Mouse (Mus musculus) CH12.LX (cell line): ENCODE results near the gene Krt19. TPM values are rescaled to one million over a fixed set of nuclear protein-coding genes. Genes with fewer than 3 reads are reported as not detected.

Source experiments
- DNase-seq: peaks from one replicate; pipeline ENCODE4 v3.0.0-alpha.2; 2013; ENCODE audit errors: extremely low read depth
- H3K27ac ChIP-seq: 2 replicates; pipeline ENCODE4 v1.5.1; 2012; ENCODE audit warnings: low read depth, mild to moderate bottlenecking, control low read depth, moderate library complexity; ENCODE audit not compliant: insufficient read depth
- H3K27me3 ChIP-seq: replicated peaks from 2 replicates; pipeline ENCODE3; 2012; ENCODE audit warnings: inconsistent platforms
- H3K36me3 ChIP-seq, 2 experiments: replicated peaks in 1 of 2; 2 replicates each; pipeline versions ENCODE3 to v1.6.1; 2012; ENCODE audit warnings: inconsistent platforms in 1 of 2, low read length in 1 of 2, mild to moderate bottlenecking in 1 of 2, mixed read lengths in 1 of 2, moderate library complexity in 1 of 2; ENCODE audit not compliant: control insufficient read depth in 1 of 2, insufficient read depth in 1 of 2
- H3K4me1 ChIP-seq, 2 experiments: 2 replicates each; pipeline ENCODE4 v1.6.1; 2012; ENCODE audit warnings: inconsistent platforms in 1 of 2, moderate library complexity in 1 of 2; ENCODE audit not compliant: insufficient read depth in 2 of 2, control insufficient read depth in 1 of 2
- H3K4me2 ChIP-seq: 2 replicates; pipeline ENCODE4 v1.6.1; 2012; ENCODE audit warnings: low read depth, mild to moderate bottlenecking, control low read depth; ENCODE audit not compliant: poor library complexity, insufficient read depth, severe bottlenecking
- H3K4me3 ChIP-seq, 3 experiments: fragments of 150-350 bp in 1 of 3; sonication (generic) in 1 of 3; replicated peaks in 1 of 3; 2 replicates each; pipeline versions ENCODE3 to v1.5.1; 2011 to 2012; ENCODE audit warnings: low read depth in 2 of 3, low read length in 2 of 3, mild to moderate bottlenecking in 2 of 3, moderate library complexity in 2 of 3, control low read depth in 1 of 3, improper control_type of control experiment in 1 of 3, inconsistent platforms in 1 of 3, mixed read lengths in 1 of 3; ENCODE audit not compliant: poor library complexity in 1 of 3
- H3K79me2 ChIP-seq: replicated peaks from 2 replicates; pipeline ENCODE4 v1.6.1; 2012; ENCODE audit warnings: mild to moderate bottlenecking, moderate library complexity; ENCODE audit not compliant: control insufficient read depth, poor library complexity, insufficient read depth, severe bottlenecking; ENCODE audit errors: extremely low read depth
- H3K9ac ChIP-seq: 2 replicates; pipeline ENCODE4 v1.6.1; 2012; ENCODE audit warnings: low read depth, mild to moderate bottlenecking, control low read depth, moderate library complexity; ENCODE audit not compliant: insufficient read depth
- H3K9me3 ChIP-seq: replicated peaks from 2 replicates; pipeline ENCODE3; 2012; ENCODE audit warnings: low read length, inconsistent platforms, mixed read lengths
- CTCF ChIP-seq, 2 experiments: IDR thresholded peaks in 1 of 2; conservative IDR thresholded peaks in 1 of 2; 2 replicates each; pipeline ENCODE4 v1.5.1; 2011 to 2012; ENCODE audit warnings: low read depth in 2 of 2, low read length in 2 of 2, improper control_type of control experiment in 1 of 2, inconsistent platforms in 1 of 2, mild to moderate bottlenecking in 1 of 2, moderate library complexity in 1 of 2
- ELF1 ChIP-seq: IDR thresholded peaks from 2 replicates; pipeline ENCODE4 v1.6.1; 2014; ENCODE audit warnings: low read depth, mild to moderate bottlenecking, inconsistent platforms, low read length, improper control_type of control experiment
- GABPA ChIP-seq: IDR thresholded peaks from 2 replicates; pipeline ENCODE4 v1.6.1; 2012; ENCODE audit warnings: low read depth, low read length, improper control_type of control experiment, inconsistent platforms; ENCODE audit not compliant: insufficient replicate concordance
- HCFC1 ChIP-seq: IDR thresholded peaks from 2 replicates; pipeline ENCODE4 v1.6.1; 2012; ENCODE audit warnings: low read depth, mild to moderate bottlenecking, inconsistent platforms, low read length, improper control_type of control experiment
- JUN ChIP-seq: IDR thresholded peaks from 2 replicates; pipeline ENCODE4 v1.6.1; 2011; ENCODE audit warnings: low read depth, mild to moderate bottlenecking, low read length, improper control_type of control experiment, moderate library complexity; ENCODE audit not compliant: insufficient read depth
- JUND ChIP-seq: conservative IDR thresholded peaks from 2 replicates; pipeline ENCODE4 v1.6.1; 2011; ENCODE audit warnings: low read depth, low read length, improper control_type of control experiment
- KAT2A ChIP-seq: IDR thresholded peaks from 2 replicates; pipeline ENCODE4 v1.6.1; 2012; ENCODE audit warnings: low read length, improper control_type of control experiment, inconsistent platforms; ENCODE audit not compliant: insufficient replicate concordance
- MAFK ChIP-seq: IDR thresholded peaks from 2 replicates; pipeline ENCODE4 v1.6.1; 2011; ENCODE audit warnings: low read length, improper control_type of control experiment; ENCODE audit not compliant: insufficient replicate concordance
- MAZ ChIP-seq: IDR thresholded peaks from 2 replicates; pipeline ENCODE4 v1.6.1; 2012; ENCODE audit warnings: low read depth, mild to moderate bottlenecking, inconsistent platforms, low read length, improper control_type of control experiment, moderate library complexity
- MYC ChIP-seq: IDR thresholded peaks from 2 replicates; pipeline ENCODE4 v1.6.1; 2011; ENCODE audit warnings: low read depth, mild to moderate bottlenecking, improper control_type of control experiment, low read length
- NELFE ChIP-seq: IDR thresholded peaks from 2 replicates; pipeline ENCODE4 v1.6.1; 2011; ENCODE audit warnings: low read depth, low read length, improper control_type of control experiment
- NRF1 ChIP-seq: IDR thresholded peaks from 2 replicates; pipeline ENCODE4 v1.6.1; 2014; ENCODE audit warnings: low read depth, mild to moderate bottlenecking, inconsistent platforms, low read length, improper control_type of control experiment, moderate library complexity
- PAX5 ChIP-seq: IDR thresholded peaks from 2 replicates; pipeline ENCODE4 v1.6.1; 2012; ENCODE audit warnings: low read length, inconsistent platforms, mixed read lengths
- SIN3A ChIP-seq: IDR thresholded peaks from 2 replicates; pipeline ENCODE4 v1.6.1; 2012; ENCODE audit warnings: low read length, improper control_type of control experiment, inconsistent platforms
- SMC3 ChIP-seq: IDR thresholded peaks from 2 replicates; pipeline ENCODE4 v1.6.1; 2011; ENCODE audit warnings: low read depth, low read length, improper control_type of control experiment
- TBP ChIP-seq: conservative IDR thresholded peaks from 2 replicates; pipeline ENCODE4 v1.6.1; 2011; ENCODE audit warnings: low read depth, low read length, improper control_type of control experiment
- UBTF ChIP-seq: IDR thresholded peaks from 2 replicates; pipeline ENCODE4 v1.6.1; 2012; ENCODE audit warnings: low read depth, mild to moderate bottlenecking, inconsistent platforms, low read length, improper control_type of control experiment, moderate library complexity
- USF1 ChIP-seq: IDR thresholded peaks from 2 replicates; pipeline ENCODE4 v1.6.1; 2014; ENCODE audit warnings: low read depth, mild to moderate bottlenecking, inconsistent platforms, low read length, improper control_type of control experiment
- USF2 ChIP-seq: conservative IDR thresholded peaks from 2 replicates; pipeline ENCODE4 v1.6.1; 2011; ENCODE audit warnings: low read depth, low read length, improper control_type of control experiment
- ZC3H11A ChIP-seq: IDR thresholded peaks from 2 replicates; pipeline ENCODE4 v1.6.1; 2012; ENCODE audit warnings: low read depth, mild to moderate bottlenecking, inconsistent platforms, low read length, improper control_type of control experiment
- ZKSCAN1 ChIP-seq: IDR thresholded peaks from 2 replicates; pipeline ENCODE4 v1.6.1; 2012; ENCODE audit warnings: low read depth, inconsistent platforms, low read length, improper control_type of control experiment, borderline replicate concordance
- ZMIZ1 ChIP-seq: IDR thresholded peaks from 2 replicates; pipeline ENCODE4 v1.6.1; 2012; ENCODE audit warnings: low read depth, mild to moderate bottlenecking, inconsistent platforms, low read length, improper control_type of control experiment
- dilution Hi-C: fragments of 300-500 bp; cut with MboI; formaldehyde crosslinking; loops from 2 replicates; pipeline ENCODE4 v1.14.3; 2020; ENCODE audit warnings: low sequenced_read_pairs; ENCODE audit not compliant: extremely low pct_unique_long_range_greater_than_20kb, extremely low pct_ligation_motif_present
- in situ Hi-C: fragments of 300-500 bp; cut with MboI; formaldehyde crosslinking; loops from 3 replicates; pipeline ENCODE4 v1.14.3; 2019; ENCODE audit warnings: low sequenced_read_pairs, low pct_ligation_motif_present, low pct_unique_long_range_greater_than_20kb, mixed read lengths
- polyA plus RNA-seq: library from polyadenylated mRNA; unstranded; fragments of >175 nt; gene quantifications from 2 replicates; pipeline ENCODE4 v1.2.1, GENCODE M21; 2012; ENCODE audit warnings: low read depth; ENCODE audit not compliant: insufficient read length
- total RNA-seq, 2 experiments: library from RNA; depleted of rRNA; stranded (reverse); fragments of 300-350 nt in 1 of 2; fragments of >200 nt in 1 of 2; gene quantifications; 2 replicates each; pipeline ENCODE4 v1.2.3; 2012 to 2014

Gene Krt19
- total and polyA plus RNA-seq, 3 experiments: 0.17 TPM; not detected in 2

GRCm38 (mm10) chr11:100191820-100192219 lies 43.4 kb upstream of the Krt19 start:
- no peak for TF ChIP-seq NRF1
- TF ChIP-seq ZKSCAN1: no peak
- no peak for TF ChIP-seq HCFC1
- TF ChIP-seq SIN3A: no peak
- TF ChIP-seq USF1: no peak
- no peak for TF ChIP-seq USF2
- TF ChIP-seq JUN: no peak
- TF ChIP-seq ZC3H11A: no peak
- TF ChIP-seq SMC3: no peak
- no peak for TF ChIP-seq MAFK
- no peak for TF ChIP-seq ELF1
- TF ChIP-seq MYC: no peak
- TF ChIP-seq UBTF: no peak
- TF ChIP-seq, all 38 proteins: peak for 0
- H3K79me2 ChIP-seq: no peaks in the 10 kb centered on the region
- no peak overlapping the region for H3K4me2 ChIP-seq
- no peak overlapping the region for H3K4me3 ChIP-seq
- dilution Hi-C loops: no loop called here
- H3K27ac ChIP-seq: no peak overlapping the region
- H3K4me1 ChIP-seq: no peaks in the 10 kb centered on the region
- in situ Hi-C loops: no loop called here
- H3K9ac ChIP-seq: no peak overlapping the region
- no peaks in the 10 kb centered on the region for H3K36me3 ChIP-seq
- no peak for DNase-seq
- no peaks in the 10 kb centered on the region for H3K9me3 ChIP-seq
- peaks cover 66% of the 10 kb centered on the region for H3K27me3 ChIP-seq

GRCm38 (mm10) chr11:100186736-100187135 lies 38.3 kb upstream of the Krt19 start:
- H3K9ac ChIP-seq: no peak overlapping the region
- H3K27me3 ChIP-seq: peaks cover 70% of the 10 kb centered on the region
- no peak overlapping the region for H3K4me2 ChIP-seq
- TF ChIP-seq KAT2A (no peak), UBTF (no peak), SIN3A (no peak), ZMIZ1 (no peak), MAZ (no peak), ZKSCAN1 (no peak), TBP (no peak), CTCF (conservative IDR thresholded peaks at IDR 0.05 in 1 of 2, IDR thresholded peaks at IDR 0.05 in 1 of 2; ENCODE audit: low read depth in 2 of 2, low read length in 2 of 2) (no peak), PAX5 (no peak), ELF1 (no peak), JUND (no peak), MYC (no peak), GABPA (no peak), NELFE (no peak), SMC3 (no peak)
- no peaks in the 10 kb centered on the region for H3K9me3 ChIP-seq
- DNase-seq: no peak
- H3K79me2 ChIP-seq: no peaks in the 10 kb centered on the region
- no peaks in the 10 kb centered on the region for H3K36me3 ChIP-seq
- no peak overlapping the region for H3K27ac ChIP-seq
- in situ Hi-C loops: no loop called here
- dilution Hi-C loops: no loop called here
- H3K4me3 ChIP-seq: no peak overlapping the region
- no peaks in the 10 kb centered on the region for H3K4me1 ChIP-seq
